Mouse (Mus musculus): ENCODE data around the gene Atp8b3. TPM values are rescaled to one million over a fixed set of nuclear protein-coding genes. Genes with fewer than 3 reads are reported as not detected.

Atp8b3 gene
- polyA plus RNA-seq (2015; fragmentation: Nextera tagmentation; extraction: Ambion mirVana) = 1.2 and 1.5 TPM in 2 replicates

DNA sequence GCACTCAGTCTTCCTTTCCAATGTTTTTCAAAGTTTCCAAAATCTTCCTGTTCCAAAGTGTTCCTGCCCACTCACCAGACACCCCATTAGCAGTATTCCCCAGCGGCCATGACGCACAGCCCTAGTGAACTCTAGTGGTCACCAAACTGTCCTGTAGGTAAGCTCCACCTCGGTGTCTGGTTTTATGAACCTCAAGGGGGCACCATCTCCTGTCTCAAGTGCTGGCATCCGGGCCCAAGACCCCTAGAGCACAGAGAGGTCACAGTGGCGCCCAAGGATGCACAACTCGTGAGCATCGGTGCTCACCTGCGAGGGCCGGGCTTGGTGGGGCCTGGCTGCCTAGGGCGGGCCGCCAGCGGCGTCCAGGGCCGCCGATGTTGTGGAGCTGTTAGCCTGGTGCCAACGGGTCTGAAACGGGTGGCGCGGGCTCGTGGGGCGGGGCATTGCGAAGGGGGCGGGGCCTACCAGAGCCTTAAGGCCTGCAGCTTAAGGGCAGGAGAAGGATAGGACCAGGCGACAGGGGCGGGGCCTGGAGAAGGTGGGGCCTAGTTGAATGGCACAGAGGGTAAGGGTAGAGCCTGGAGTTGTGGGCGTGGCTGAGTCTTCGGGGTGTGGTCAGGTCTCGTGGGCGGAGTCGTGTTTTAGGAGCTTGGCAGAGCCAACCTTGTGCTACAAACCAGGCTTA lies at the start of gene Atp8b3:
Atp8b3 (minus strand) TSS at position 415 of the 685 bp plus-strand sequence.
- no peak within 1 kb of the TSS for H3K27ac ChIP-seq (replicated peaks)
- ATAC-seq (ENCODE audit: low FRiP score, low read depth) = peak; percentile 51; the same call in 1 of the 2 replicates
- peak within 1 kb of the TSS; percentile 46 for H3K4me2 ChIP-seq
- H3K36me3 ChIP-seq = peaks cover 18% of the 10 kb centered on the region
- 3% methylated on average over 30 of the region's 30 CpGs for WGBS
- peaks cover 11% of the 10 kb centered on the region for H3K4me1 ChIP-seq (replicated peaks)
- H3K4me3 ChIP-seq = peak within 1 kb of the TSS; percentile 14; the same call in 1 of the 2 replicates
- H3K27me3 ChIP-seq = peaks cover 35% of the 10 kb centered on the region
- no peak within 1 kb of the TSS for H3K9ac ChIP-seq
- H3K9me3 ChIP-seq = no peaks in the 10 kb centered on the region

DNA sequence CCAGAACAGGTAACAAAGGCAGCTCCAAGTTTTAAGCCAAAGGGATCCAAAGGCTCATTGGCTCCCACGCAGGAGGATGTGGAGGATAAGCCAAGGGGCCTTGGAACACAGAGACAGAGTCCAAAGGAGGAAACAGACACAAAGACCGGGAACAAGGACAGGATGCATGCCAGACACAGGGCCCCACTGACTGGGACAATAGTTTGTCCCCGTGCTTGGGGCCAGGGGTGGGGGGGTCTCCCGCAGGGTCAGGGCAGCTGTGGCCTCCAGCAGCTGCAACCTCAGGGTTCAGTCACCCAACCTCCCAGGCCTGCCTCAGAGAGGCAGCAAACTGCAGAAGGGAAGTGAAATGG lies 48.4 kb upstream of the Atp8b3 start:
- ATAC-seq (ENCODE audit: low FRiP score, low read depth) = no peak
- Histone ChIP-seq H3K9ac (no peak overlapping the region), H3K4me1 (replicated peaks) (peaks cover 46% of the 10 kb centered on the region), H3K27ac (replicated peaks) (peak overlapping the region; percentile 51; the same call in 1 of the 2 replicates), H3K4me3 (no peak overlapping the region), H3K36me3 (peaks cover 4% of the 10 kb centered on the region), H3K27me3 (no peaks in the 10 kb centered on the region), H3K9me3 (no peaks in the 10 kb centered on the region), H3K4me2 (no peak overlapping the region)
- 17% methylated on average over 4 of the region's 4 CpGs for WGBS

DNA sequence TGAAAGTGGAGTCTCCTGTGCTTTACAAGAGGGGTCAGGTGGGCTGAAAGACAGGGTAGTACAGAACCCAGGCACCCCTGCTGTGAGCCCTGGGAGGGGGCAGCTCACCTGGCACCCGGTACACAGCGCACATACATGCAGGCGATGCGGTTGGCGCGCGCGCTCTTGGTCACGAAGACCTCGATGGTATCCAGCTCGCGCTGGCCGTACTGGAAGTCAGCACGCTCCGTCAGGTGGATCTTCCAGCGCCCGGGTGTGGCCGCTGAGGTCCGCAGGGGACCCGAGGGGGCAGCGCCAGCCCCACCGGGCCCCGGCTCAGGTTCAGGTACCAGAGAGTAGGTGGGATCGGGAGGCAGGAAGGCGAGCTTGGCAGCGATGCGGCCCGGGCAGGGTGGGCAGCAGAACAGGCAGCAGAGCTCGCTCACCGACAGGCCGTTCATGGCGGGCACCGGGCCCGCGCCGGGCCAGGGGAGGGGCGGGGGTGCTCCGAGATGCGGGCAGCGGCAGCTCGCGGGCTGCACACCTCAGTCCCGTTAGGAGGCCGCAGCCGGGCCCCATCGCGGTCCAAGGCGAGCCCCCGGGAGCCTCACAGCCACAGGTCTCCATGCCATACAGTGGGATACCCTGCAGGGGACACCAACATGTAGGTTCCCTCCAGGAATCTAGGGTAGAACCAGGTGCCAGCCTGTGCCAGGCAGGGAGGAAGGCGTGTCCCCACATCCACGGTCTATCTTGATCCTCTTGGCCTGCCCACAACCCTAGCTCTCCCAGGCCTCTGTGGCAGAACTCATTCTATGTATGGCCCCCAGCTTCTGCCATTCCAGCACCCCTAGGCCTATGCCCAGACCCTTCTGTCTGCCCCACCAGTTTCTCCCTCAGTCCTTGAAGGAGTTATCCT lies 47.7 kb upstream of the Atp8b3 start:
- Histone ChIP-seq H3K9ac (no peak overlapping the region), H3K4me1 (replicated peaks) (peaks cover 46% of the 10 kb centered on the region), H3K36me3 (peaks cover 4% of the 10 kb centered on the region), H3K4me2 (0 out of 2 replicates have a peak overlapping the region, but pooled peaks have one; percentile 4), H3K9me3 (no peaks in the 10 kb centered on the region), H3K4me3 (no peak overlapping the region), H3K27me3 (no peaks in the 10 kb centered on the region), H3K27ac (replicated peaks) (peak overlapping the region; percentile 51; the same call in 1 of the 2 replicates)
- ATAC-seq (ENCODE audit: low FRiP score, low read depth) = no peak
- 94% methylated on average over 41 of the region's 51 CpGs for WGBS

DNA sequence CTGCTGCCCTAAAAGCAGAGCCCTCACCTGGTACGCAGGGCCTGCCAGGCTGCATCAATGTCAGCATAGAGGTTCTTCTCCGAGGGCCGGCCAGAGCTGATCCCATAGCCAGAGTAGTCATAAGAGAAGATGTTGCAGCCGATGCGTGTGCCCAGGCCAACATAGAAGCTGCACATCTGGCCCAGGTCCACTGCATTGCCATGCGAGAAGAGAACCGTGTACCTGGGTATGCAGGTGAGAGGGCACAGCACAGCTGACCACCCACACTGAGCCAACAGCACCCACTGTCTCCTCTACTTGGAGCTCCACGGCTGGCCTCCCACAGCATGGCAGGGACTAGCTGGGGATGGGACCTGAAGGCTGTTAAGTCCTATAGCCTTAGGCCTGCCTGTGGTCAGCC lies 46.7 kb upstream of the Atp8b3 start:
- H3K36me3 ChIP-seq = peaks cover 8% of the 10 kb centered on the region
- H3K9me3 ChIP-seq = no peaks in the 10 kb centered on the region
- no peak overlapping the region for H3K27ac ChIP-seq (replicated peaks)
- ATAC-seq (ENCODE audit: low FRiP score, low read depth) = no peak
- H3K4me1 ChIP-seq (replicated peaks) = peaks cover 43% of the 10 kb centered on the region
- H3K4me2 ChIP-seq = peak overlapping the region; percentile 4; the same call in 1 of the 2 replicates
- H3K27me3 ChIP-seq = no peaks in the 10 kb centered on the region
- 96% methylated on average over 8 of the region's 8 CpGs for WGBS
- H3K4me3 ChIP-seq = no peak overlapping the region
- H3K9ac ChIP-seq = no peak overlapping the region

DNA sequence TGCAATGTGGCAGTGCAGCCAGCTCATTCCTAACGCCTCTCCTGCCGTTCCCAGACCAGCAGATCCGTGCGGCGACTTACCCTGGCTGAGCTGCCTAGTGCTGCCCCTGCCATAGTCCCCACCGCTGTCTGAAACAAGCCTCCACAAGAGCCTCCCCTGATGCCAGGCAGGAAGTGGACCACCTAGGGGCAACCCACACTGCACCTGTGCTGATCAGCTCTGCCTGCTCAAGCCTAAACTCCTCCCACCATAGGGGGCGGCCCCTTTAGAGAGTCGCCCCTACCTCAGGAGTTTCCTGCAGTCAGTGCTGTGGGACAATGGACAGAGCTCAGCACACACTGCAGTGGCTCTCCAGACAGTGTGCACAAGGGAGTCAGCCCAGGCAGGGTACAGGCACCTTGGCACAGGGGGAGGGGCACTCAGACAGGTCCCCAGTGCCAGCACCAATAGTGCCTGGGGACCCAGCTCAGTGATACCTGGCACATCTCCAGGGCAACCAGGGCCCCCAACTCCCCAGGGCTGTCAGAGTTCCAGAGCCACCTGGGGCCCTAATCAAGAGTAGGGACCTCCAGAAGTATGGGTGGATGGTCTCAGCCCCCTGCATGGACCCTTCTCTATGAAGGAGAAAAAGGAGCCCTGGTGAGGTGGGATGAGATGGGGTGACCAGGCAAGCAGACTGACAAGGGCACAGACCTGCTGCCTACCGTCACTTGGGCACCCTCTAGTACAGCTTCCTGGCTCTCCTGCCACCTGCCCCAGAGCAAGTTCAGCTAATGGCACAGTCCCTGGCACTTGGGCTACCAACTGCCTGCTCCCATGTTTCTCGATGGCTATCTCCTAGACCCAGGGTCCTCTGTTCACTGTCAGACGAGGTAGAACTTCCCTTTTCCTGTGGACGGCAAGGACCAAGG lies 46.0 kb upstream of the Atp8b3 start:
- no peak overlapping the region for H3K9ac ChIP-seq
- H3K36me3 ChIP-seq = peaks cover 8% of the 10 kb centered on the region
- H3K4me2 ChIP-seq = 0 out of 2 replicates have a peak overlapping the region, but pooled peaks have one; percentile 4
- peaks cover 41% of the 10 kb centered on the region for H3K4me1 ChIP-seq (replicated peaks)
- no peaks in the 10 kb centered on the region for H3K27me3 ChIP-seq
- WGBS = 77% methylated on average over 12 of the region's 12 CpGs
- H3K9me3 ChIP-seq = no peaks in the 10 kb centered on the region
- no peak for ATAC-seq (ENCODE audit: low FRiP score, low read depth)
- no peak overlapping the region for H3K4me3 ChIP-seq
- H3K27ac ChIP-seq (replicated peaks) = no peak overlapping the region

DNA sequence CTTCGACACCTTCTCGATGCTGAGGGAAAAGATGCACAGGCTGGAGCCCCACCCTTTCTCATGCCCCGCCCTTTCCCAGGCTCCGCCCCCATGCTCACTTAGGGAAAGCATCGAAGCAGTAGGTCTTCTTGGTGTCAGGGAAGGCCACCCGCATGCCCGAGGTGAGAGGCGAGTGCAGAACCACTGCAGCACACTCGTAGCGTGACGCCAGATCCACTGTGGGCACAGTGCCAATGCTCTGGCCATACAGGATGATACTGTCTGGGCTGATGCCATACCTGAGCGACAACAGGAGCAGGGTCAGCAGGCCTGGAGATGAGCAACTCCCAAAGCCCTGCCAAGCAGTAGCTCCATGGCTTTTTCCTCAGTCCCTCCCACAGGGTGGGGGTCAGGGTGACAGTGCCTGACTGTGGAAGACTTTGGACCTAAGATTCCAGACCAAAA lies 45.1 kb upstream of the Atp8b3 start:
- Histone ChIP-seq H3K4me3 (no peak overlapping the region), H3K9me3 (no peaks in the 10 kb centered on the region), H3K27me3 (no peaks in the 10 kb centered on the region), H3K4me1 (replicated peaks) (peaks cover 35% of the 10 kb centered on the region), H3K27ac (replicated peaks) (no peak overlapping the region), H3K36me3 (peaks cover 8% of the 10 kb centered on the region), H3K4me2 (no peak overlapping the region), H3K9ac (no peak overlapping the region)
- WGBS = 60% methylated on average over 12 of the region's 12 CpGs
- no peak for ATAC-seq (ENCODE audit: low FRiP score, low read depth)

DNA sequence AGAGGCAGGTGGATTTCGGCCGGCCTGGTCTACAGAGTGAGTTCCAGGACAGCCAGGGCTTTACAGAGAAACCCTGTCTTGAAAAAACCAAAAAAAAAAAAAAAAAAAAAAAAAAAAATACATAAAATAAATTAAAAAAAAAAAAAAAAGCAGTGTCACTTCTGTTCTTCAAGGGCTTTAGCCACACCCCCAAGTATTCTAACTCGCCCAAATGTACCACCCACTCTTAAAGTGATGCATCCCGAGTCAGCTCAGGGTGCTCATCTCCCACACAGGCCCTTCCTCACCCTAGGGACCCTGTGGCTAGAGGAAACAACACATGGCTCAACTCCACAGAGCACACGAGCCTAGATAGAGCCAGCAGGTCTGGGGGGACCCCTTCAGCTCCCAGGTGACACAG lies 44.1 kb upstream of the Atp8b3 start:
- H3K36me3 ChIP-seq = peaks cover 8% of the 10 kb centered on the region
- WGBS = 86% methylated on average over 5 of the region's 5 CpGs
- no peak overlapping the region for H3K27ac ChIP-seq (replicated peaks)
- ATAC-seq (ENCODE audit: low FRiP score, low read depth) = no peak
- H3K9me3 ChIP-seq = no peaks in the 10 kb centered on the region
- H3K4me1 ChIP-seq (replicated peaks) = peaks cover 34% of the 10 kb centered on the region
- no peak overlapping the region for H3K4me3 ChIP-seq
- H3K9ac ChIP-seq = no peak overlapping the region
- no peak overlapping the region for H3K4me2 ChIP-seq
- no peaks in the 10 kb centered on the region for H3K27me3 ChIP-seq

DNA sequence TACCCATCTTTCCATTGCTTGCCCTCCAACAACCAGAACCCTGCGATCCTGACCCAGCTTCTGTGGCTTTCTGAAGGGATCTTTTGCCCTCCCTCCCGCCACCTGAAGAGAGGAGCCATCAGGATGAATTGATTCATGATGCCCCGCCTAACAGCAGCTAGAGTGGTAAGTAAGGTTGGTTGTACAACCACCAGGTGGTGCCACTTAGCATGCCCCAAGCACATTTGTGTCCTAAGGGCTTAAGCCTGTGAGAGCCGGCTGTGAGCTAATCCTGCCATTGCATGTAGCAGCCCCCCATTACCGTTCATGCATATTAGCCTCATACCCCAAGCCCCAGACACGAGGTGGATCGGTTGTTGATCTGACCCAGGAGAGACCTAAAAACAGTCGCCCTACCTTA lies 40.0 kb upstream of the Atp8b3 start:
- peaks cover 3% of the 10 kb centered on the region; the same call in 1 of the 2 replicates for H3K36me3 ChIP-seq
- H3K9ac ChIP-seq = no peak overlapping the region
- ATAC-seq (ENCODE audit: low FRiP score, low read depth) = no peak
- peak overlapping the region; percentile 91; the same call in 1 of the 2 replicates for H3K27ac ChIP-seq (replicated peaks)
- 0 out of 2 replicates have a peak overlapping the region, but pooled peaks have one; percentile 87 for H3K4me3 ChIP-seq
- H3K9me3 ChIP-seq = no peaks in the 10 kb centered on the region
- H3K4me2 ChIP-seq = peak overlapping the region; percentile 92
- no peaks in the 10 kb centered on the region for H3K27me3 ChIP-seq
- H3K4me1 ChIP-seq (replicated peaks) = peaks cover 37% of the 10 kb centered on the region
- WGBS = 8% methylated on average over 8 of the region's 8 CpGs

DNA sequence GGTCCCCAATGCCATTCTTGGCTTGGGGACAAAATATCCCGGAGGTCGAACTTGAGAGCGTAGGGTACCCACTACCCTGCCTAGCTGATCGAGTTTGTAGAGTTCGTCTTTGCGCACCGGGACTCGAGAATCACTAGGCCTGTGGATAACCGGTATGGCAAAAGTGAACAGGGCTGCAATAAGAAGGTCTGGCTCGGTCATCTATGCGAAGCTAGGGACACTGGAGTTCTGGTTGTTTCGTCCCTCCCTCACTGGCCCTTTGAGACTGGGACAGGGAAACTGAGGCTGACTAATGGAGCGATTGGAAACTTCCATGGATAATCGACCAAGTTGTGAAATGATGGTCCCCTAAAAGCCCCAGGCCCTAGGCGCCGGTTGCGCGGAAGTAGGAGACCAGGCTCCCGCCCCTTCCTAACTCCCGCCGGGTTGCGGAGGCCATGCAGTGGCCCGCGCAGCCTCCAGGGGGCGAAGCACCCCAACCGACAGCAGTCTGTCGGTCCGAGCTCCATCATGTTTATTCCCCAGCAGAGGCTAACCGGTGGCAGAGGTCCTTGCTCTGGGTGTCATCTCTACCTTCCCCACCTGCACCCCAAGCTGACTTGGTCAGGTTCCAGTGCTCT lies 39.3 kb upstream of the Atp8b3 start:
- peak; percentile 3; the same call in 1 of the 2 replicates for ATAC-seq (ENCODE audit: low FRiP score, low read depth)
- WGBS = under 1% methylated on average over 29 of the region's 29 CpGs

DNA sequence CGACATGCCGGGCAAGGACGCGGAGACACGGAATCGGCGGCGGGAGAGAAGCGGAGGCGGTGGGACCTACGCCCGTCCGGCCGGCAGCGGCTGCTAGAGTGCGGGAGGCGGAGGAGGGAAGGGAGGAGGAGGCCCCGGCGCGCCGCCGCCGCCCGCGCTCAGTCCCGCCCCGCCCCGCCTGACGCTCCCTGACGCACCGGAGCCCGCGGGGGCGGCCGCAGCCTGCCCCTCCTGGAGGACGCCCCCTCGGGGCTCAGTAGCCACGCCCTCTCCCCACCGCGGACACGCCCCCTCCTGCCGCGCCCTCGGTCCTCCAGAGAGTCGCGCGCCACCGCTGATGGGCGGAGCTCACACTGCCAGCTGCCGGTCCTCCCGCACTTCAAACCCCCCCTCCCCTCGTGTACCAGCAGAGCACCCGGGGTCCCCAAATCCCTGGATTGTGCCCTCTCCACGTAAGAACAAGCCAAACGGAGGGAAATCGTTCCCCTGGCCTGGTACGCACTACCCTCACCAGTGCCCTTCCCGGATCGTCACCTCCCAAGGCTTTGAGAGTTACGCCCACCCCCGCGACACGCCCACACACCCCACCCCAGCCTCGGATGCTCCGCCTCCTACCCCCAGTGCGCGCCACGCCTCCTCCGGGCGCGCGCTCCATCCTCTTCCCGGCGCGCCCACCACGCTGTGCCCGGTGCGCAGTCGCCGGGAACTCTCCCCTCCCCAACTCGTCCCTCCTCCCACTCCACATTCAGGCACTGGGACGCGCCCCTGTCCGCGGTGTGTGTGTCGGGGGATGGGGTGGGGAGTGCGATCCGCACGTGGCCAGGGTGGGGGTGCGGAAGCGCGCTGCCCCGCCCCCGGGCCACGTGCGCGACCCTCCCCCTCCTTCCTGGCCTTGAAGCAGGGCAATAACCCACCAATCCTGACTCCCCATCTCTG lies 38.5 kb upstream of the Atp8b3 start, which contains the start of gene Klf16:
Klf16 (minus strand) TSS at position 127 of the 936 bp plus-strand sequence.
- ATAC-seq (ENCODE audit: low FRiP score, low read depth) = peak; percentile 87
- H3K4me1 ChIP-seq (replicated peaks) = peaks cover 44% of the 10 kb centered on the region
- H3K27me3 ChIP-seq = no peaks in the 10 kb centered on the region
- H3K9ac ChIP-seq = peak within 1 kb of the TSS; percentile 76
- H3K27ac ChIP-seq (replicated peaks) = peak within 1 kb of the TSS; percentile 91
- peak within 1 kb of the TSS; percentile 92 for H3K4me2 ChIP-seq
- peaks cover 3% of the 10 kb centered on the region; the same call in 1 of the 2 replicates for H3K36me3 ChIP-seq
- no peaks in the 10 kb centered on the region for H3K9me3 ChIP-seq
- peak within 1 kb of the TSS; percentile 87 for H3K4me3 ChIP-seq
- WGBS = under 1% methylated on average over 71 of the region's 97 CpGs

More for the DNA sequence above, 39.3 kb upstream of the Atp8b3 start:
- Histone ChIP-seq H3K4me2 (peak overlapping the region; percentile 92), H3K27me3 (no peaks in the 10 kb centered on the region), H3K27ac (replicated peaks) (peak overlapping the region; percentile 91), H3K36me3 (peaks cover 3% of the 10 kb centered on the region; the same call in 1 of the 2 replicates), H3K9me3 (no peaks in the 10 kb centered on the region), H3K9ac (peak overlapping the region; percentile 76; the same call in 1 of the 2 replicates), H3K4me1 (replicated peaks) (peaks cover 43% of the 10 kb centered on the region), H3K4me3 (peak overlapping the region; percentile 87)

Data from hindbrain, embryonic 15.5 days (tissue).